Mouse (Mus musculus): ENCODE results near the gene Gm20509. TPM values are rescaled to one million over a fixed set of nuclear protein-coding genes. Genes with fewer than 3 reads are reported as not detected.

Gm20509 gene
- polyA plus RNA-seq, 1 experiment = not detected

GRCm38 (mm10) chr9:73079801-73080325 lies 22.4 kb upstream of the Gm20509 start:
- no peak for TF ChIP-seq CTCF (IDR thresholded peaks at IDR 0.05; ENCODE audit: low read depth, low read length)
- TF ChIP-seq POLR2A (IDR thresholded peaks at IDR 0.05; ENCODE audit: borderline replicate concordance, low read depth, low read length) = no peak
- Histone ChIP-seq H3K27ac (ENCODE audit: insufficient read depth, low read depth, low read length) (no peak overlapping the region), H3K4me3 (ENCODE audit: insufficient read depth, low read length) (no peak overlapping the region), H3K4me1 (ENCODE audit: control insufficient read depth, insufficient read depth, low read length) (no peaks in the 10 kb centered on the region)

- H3K27ac ChIP-seq (ENCODE audit: insufficient read depth, low read depth, low read length) = no peak overlapping the region
- no peak overlapping the region for H3K4me3 ChIP-seq (ENCODE audit: insufficient read depth, low read length)
- no peak for TF ChIP-seq POLR2A (IDR thresholded peaks at IDR 0.05; ENCODE audit: borderline replicate concordance, low read depth, low read length)
- no peak for TF ChIP-seq CTCF (IDR thresholded peaks at IDR 0.05; ENCODE audit: low read depth, low read length)
- H3K4me1 ChIP-seq (ENCODE audit: control insufficient read depth, insufficient read depth, low read length) = peaks cover 17% of the 10 kb centered on the region
These were observed 19.8 kb upstream of the Gm20509 start for GRCm38 (mm10) chr9:73082291-73083000.

- Histone ChIP-seq H3K27ac (ENCODE audit: insufficient read depth, low read depth, low read length) (no peak overlapping the region), H3K4me1 (ENCODE audit: control insufficient read depth, insufficient read depth, low read length) (peaks cover 18% of the 10 kb centered on the region), H3K4me3 (ENCODE audit: insufficient read depth, low read length) (no peak overlapping the region)
- TF ChIP-seq POLR2A (IDR thresholded peaks at IDR 0.05; ENCODE audit: borderline replicate concordance, low read depth, low read length) (no peak), CTCF (IDR thresholded peaks at IDR 0.05; ENCODE audit: low read depth, low read length) (no peak)
These were observed 18.3 kb upstream of the Gm20509 start for GRCm38 (mm10) chr9:73083956-73084355.

GRCm38 (mm10) chr9:73085845-73086244 lies 16.4 kb upstream of the Gm20509 start:
- no peak for TF ChIP-seq POLR2A (IDR thresholded peaks at IDR 0.05; ENCODE audit: borderline replicate concordance, low read depth, low read length)
- no peak for TF ChIP-seq CTCF (IDR thresholded peaks at IDR 0.05; ENCODE audit: low read depth, low read length)
- peak overlapping the region; percentile 7; the same call in 1 of the 2 replicates for H3K27ac ChIP-seq (ENCODE audit: insufficient read depth, low read depth, low read length)
- H3K4me1 ChIP-seq (ENCODE audit: control insufficient read depth, insufficient read depth, low read length) = peaks cover 30% of the 10 kb centered on the region
- H3K4me3 ChIP-seq (ENCODE audit: insufficient read depth, low read length) = no peak overlapping the region

- TF ChIP-seq CTCF (IDR thresholded peaks at IDR 0.05; ENCODE audit: low read depth, low read length) = no peak
- TF ChIP-seq POLR2A (IDR thresholded peaks at IDR 0.05; ENCODE audit: borderline replicate concordance, low read depth, low read length) = no peak
- Histone ChIP-seq H3K4me1 (ENCODE audit: control insufficient read depth, insufficient read depth, low read length) (peaks cover 30% of the 10 kb centered on the region), H3K4me3 (ENCODE audit: insufficient read depth, low read length) (no peak overlapping the region), H3K27ac (ENCODE audit: insufficient read depth, low read depth, low read length) (no peak overlapping the region)
These were observed 15.1 kb upstream of the Gm20509 start for GRCm38 (mm10) chr9:73087121-73087520.

- TF ChIP-seq CTCF (IDR thresholded peaks at IDR 0.05; ENCODE audit: low read depth, low read length) (no peak), POLR2A (IDR thresholded peaks at IDR 0.05; ENCODE audit: borderline replicate concordance, low read depth, low read length) (no peak)
- no peak overlapping the region for H3K27ac ChIP-seq (ENCODE audit: insufficient read depth, low read depth, low read length)
These were observed 14.7 kb upstream of the Gm20509 start for GRCm38 (mm10) chr9:73087581-73087980.

GRCm38 (mm10) chr9:73089222-73089920 lies 12.9 kb upstream of the Gm20509 start:
- no peak for TF ChIP-seq POLR2A (IDR thresholded peaks at IDR 0.05; ENCODE audit: borderline replicate concordance, low read depth, low read length)
- TF ChIP-seq CTCF (IDR thresholded peaks at IDR 0.05; ENCODE audit: low read depth, low read length) = no peak
- H3K27ac ChIP-seq (ENCODE audit: insufficient read depth, low read depth, low read length) = peak overlapping the region; percentile 51
- H3K4me3 ChIP-seq (ENCODE audit: insufficient read depth, low read length) = no peak overlapping the region
- H3K4me1 ChIP-seq (ENCODE audit: control insufficient read depth, insufficient read depth, low read length) = peaks cover 30% of the 10 kb centered on the region

More at GRCm38 (mm10) chr9:73087581-73087980, 14.7 kb upstream of the Gm20509 start:
- Histone ChIP-seq H3K4me1 (ENCODE audit: control insufficient read depth, insufficient read depth, low read length) (peaks cover 30% of the 10 kb centered on the region), H3K4me3 (ENCODE audit: insufficient read depth, low read length) (no peak overlapping the region)

- Histone ChIP-seq H3K27ac (ENCODE audit: insufficient read depth, low read depth, low read length) (peak overlapping the region; percentile 36), H3K4me3 (ENCODE audit: insufficient read depth, low read length) (no peak overlapping the region), H3K4me1 (ENCODE audit: control insufficient read depth, insufficient read depth, low read length) (peaks cover 30% of the 10 kb centered on the region)
- TF ChIP-seq CTCF (IDR thresholded peaks at IDR 0.05; ENCODE audit: low read depth, low read length) (no peak), POLR2A (IDR thresholded peaks at IDR 0.05; ENCODE audit: borderline replicate concordance, low read depth, low read length) (no peak)
These were observed 12.1 kb upstream of the Gm20509 start for GRCm38 (mm10) chr9:73090121-73090520.

- Histone ChIP-seq H3K27ac (ENCODE audit: insufficient read depth, low read depth, low read length) (no peak overlapping the region), H3K4me1 (ENCODE audit: control insufficient read depth, insufficient read depth, low read length) (peaks cover 17% of the 10 kb centered on the region), H3K4me3 (ENCODE audit: insufficient read depth, low read length) (no peak overlapping the region)
- TF ChIP-seq CTCF (IDR thresholded peaks at IDR 0.05; ENCODE audit: low read depth, low read length) = no peak
- no peak for TF ChIP-seq POLR2A (IDR thresholded peaks at IDR 0.05; ENCODE audit: borderline replicate concordance, low read depth, low read length)
These were observed 10.5 kb upstream of the Gm20509 start for GRCm38 (mm10) chr9:73091747-73092146.

- no peak for TF ChIP-seq CTCF (IDR thresholded peaks at IDR 0.05; ENCODE audit: low read depth, low read length)
- TF ChIP-seq POLR2A (IDR thresholded peaks at IDR 0.05; ENCODE audit: borderline replicate concordance, low read depth, low read length) = no peak
- Histone ChIP-seq H3K27ac (ENCODE audit: insufficient read depth, low read depth, low read length) (no peak overlapping the region), H3K4me1 (ENCODE audit: control insufficient read depth, insufficient read depth, low read length) (peaks cover 6% of the 10 kb centered on the region), H3K4me3 (ENCODE audit: insufficient read depth, low read length) (no peak overlapping the region)
These were observed 7.7 kb upstream of the Gm20509 start for GRCm38 (mm10) chr9:73094580-73094979.
